Mouse (Mus musculus): ENCODE results near the gene Dbp.

GRCm38 (mm10) chr7:45746518-45746917 is 41.6 kb downstream of the Dbp start:
- TF ChIP-seq CTCF (IDR thresholded peaks at IDR 0.05; ENCODE audit: extremely low read depth, insufficient read depth, insufficient read length, insufficient replicate concordance) (peak; percentile 17; the same call in 1 of the 2 replicates), POLR2A (IDR thresholded peaks at IDR 0.05; ENCODE audit: low read depth, low read length) (no peak)
